Mouse (Mus musculus) neutrophil, adult 59 days (primary cell): ENCODE data around the gene 6430531B16Rik. TPM values are rescaled to one million over a fixed set of nuclear protein-coding genes. Genes with fewer than 3 reads are reported as not detected.

Source experiments
- total RNA-seq, 2 experiments: library from RNA; stranded (reverse); gene quantifications; 1 replicate in 1 of 2; 2 replicates in 1 of 2; pipeline ENCODE4 v1.2.4; 2023

The 6430531B16Rik gene
- 1 to 10 TPM; 5.6 to 7.0 TPM for total RNA-seq

DNA sequence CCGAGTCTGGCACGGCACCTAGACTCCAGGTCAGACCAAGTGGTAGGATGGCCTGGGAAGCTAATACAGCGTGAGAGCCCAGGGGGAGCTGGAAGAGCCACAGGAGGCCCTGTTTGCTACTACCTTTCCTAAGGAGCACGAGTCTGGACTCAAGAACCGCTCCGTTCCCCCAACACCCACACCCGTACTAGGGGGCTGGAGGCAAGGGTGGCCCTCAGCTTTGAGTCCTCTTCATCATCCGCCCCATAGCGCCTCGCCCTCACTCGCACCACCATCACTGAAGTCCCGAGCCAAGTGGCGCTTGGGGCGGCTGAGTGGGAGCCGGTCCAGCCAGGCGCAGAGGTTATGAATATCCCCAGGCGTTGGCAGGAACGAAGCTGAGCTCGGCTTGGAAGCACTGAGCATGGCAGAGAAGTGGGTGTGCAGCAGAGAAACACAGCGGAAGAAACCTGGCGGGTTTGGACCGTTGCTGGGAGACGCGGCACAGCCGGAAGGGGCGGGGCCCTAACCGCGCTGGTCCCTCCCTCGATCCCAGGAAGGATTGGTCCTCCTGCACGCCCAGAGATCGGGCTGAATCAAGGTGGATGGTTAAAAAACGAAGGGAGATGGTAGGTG, at the start of gene 6430531B16Rik:
Gene 6430531B16Rik, minus strand, starts transcription at position 478 of the 615 bp plus-strand sequence.

DNA sequence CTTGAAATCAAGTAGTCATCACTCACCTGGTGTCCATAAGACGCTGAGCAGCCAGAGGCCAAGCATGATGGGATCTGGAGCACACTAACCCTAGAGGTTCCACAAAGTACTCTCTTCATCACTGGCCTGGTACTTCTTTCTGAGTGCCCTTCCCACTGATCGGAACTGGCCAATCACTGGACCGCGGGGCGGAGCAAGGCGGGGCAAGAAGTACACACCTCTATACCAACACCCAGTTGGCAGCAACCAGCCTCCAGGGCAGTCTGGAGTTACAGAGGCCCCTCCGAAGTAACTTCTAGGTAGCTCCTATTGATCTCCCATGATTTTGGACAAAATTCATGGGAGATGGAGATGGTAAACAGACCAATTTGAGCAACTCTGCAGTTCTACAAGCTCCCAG, 13.9 kb upstream of the 6430531B16Rik start, which contains the start of gene Adam8:
Gene Adam8, minus strand, starts transcription at position 157 of the 400 bp plus-strand sequence.

DNA sequence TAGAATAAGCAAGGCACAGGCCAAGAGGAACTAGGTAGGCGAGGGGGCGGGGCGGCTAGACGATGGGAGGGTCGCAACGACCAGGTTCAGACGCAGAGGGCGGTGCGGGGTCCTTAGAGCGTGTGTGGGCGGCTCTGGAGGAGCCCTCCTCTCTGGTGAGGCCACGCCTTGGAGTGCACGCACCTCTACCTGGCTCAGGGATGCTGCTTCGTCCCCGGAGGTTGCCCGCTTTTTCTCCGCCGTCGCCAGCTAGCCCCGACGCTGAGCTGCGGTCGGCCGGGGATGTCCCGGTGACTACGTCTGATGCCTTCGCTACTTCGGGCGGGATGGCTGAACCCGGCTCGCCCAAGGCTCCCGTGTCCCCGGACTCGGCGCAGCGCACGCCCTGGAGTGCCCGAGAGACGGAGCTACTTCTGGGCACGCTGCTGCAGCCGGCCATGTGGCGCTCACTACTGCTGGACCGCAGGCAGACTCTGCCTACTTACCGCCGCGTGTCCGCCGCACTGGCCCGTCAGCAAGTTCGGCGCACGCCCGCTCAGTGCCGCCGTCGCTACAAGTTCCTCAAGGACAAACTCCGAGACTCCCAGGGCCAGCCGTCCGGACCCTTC, 34.8 kb downstream of the 6430531B16Rik start, which contains the start of gene Utf1:
Gene Utf1, plus strand, starts transcription at position 116 of the 608 bp plus-strand sequence.

Other genes with a start within 250 kb of the 6430531B16Rik start
- not detected for gene Adgra1, start 144.6 kb downstream of the 6430531B16Rik start, total RNA-seq
- not detected for gene Kndc1, start 84.1 kb downstream of the 6430531B16Rik start, total RNA-seq
- gene Utf1, start 35.0 kb downstream of the 6430531B16Rik start, total RNA-seq = not detected
- gene Adam8, start 13.8 kb upstream of the 6430531B16Rik start, total RNA-seq = 100 to 1,000 TPM; 883 to 884 TPM
- gene Zfp511, start 57.6 kb upstream of the 6430531B16Rik start, total RNA-seq = 10 to 100 TPM; 15.7 to 17.0 TPM
- 10 to 100 TPM; 23.3 to 28.3 TPM for gene Tubgcp2, start 57.9 kb upstream of the 6430531B16Rik start, total RNA-seq
- not detected for gene Msx3, start 70.3 kb upstream of the 6430531B16Rik start, total RNA-seq
- not detected for gene Caly, start 103.8 kb upstream of the 6430531B16Rik start, total RNA-seq
- not detected for gene Prap1, start 114.6 kb upstream of the 6430531B16Rik start, total RNA-seq
- 1 to 10 TPM; 5.9 to 8.1 TPM for gene Fuom, start 123.7 kb upstream of the 6430531B16Rik start, total RNA-seq
- 10 to 100 TPM in 1 of 2 experiments, 1 to 10 TPM in 1; 7.2 to 13.3 TPM for gene Paox, start 137.0 kb upstream of the 6430531B16Rik start, total RNA-seq
- gene Echs1, start 137.7 kb upstream of the 6430531B16Rik start, total RNA-seq = 10 to 100 TPM; 29.6 to 38.5 TPM
- gene Mtg1, start 158.8 kb upstream of the 6430531B16Rik start, total RNA-seq = 1 to 10 TPM; 5.6 to 6.4 TPM
- gene Sprn, start 176.1 kb upstream of the 6430531B16Rik start, total RNA-seq = not detected
- not detected for gene Olfr522, start 186.0 kb upstream of the 6430531B16Rik start, total RNA-seq
- gene Olfr523, start 194.5 kb upstream of the 6430531B16Rik start, total RNA-seq = not detected
- not detected for gene Olfr524, start 227.2 kb upstream of the 6430531B16Rik start, total RNA-seq
- gene Cd163l1, start 239.5 kb upstream of the 6430531B16Rik start, total RNA-seq = not detected